Mouse (Mus musculus): ENCODE measurements around the gene Dll3. TPM values are rescaled to one million over a fixed set of nuclear protein-coding genes. Genes with fewer than 3 reads are reported as not detected.

Gene Dll3
- polyA plus RNA-seq (2015; fragmentation: Nextera tagmentation; extraction: Ambion mirVana) = 5.7 and 6.0 TPM in 2 replicates

DNA sequence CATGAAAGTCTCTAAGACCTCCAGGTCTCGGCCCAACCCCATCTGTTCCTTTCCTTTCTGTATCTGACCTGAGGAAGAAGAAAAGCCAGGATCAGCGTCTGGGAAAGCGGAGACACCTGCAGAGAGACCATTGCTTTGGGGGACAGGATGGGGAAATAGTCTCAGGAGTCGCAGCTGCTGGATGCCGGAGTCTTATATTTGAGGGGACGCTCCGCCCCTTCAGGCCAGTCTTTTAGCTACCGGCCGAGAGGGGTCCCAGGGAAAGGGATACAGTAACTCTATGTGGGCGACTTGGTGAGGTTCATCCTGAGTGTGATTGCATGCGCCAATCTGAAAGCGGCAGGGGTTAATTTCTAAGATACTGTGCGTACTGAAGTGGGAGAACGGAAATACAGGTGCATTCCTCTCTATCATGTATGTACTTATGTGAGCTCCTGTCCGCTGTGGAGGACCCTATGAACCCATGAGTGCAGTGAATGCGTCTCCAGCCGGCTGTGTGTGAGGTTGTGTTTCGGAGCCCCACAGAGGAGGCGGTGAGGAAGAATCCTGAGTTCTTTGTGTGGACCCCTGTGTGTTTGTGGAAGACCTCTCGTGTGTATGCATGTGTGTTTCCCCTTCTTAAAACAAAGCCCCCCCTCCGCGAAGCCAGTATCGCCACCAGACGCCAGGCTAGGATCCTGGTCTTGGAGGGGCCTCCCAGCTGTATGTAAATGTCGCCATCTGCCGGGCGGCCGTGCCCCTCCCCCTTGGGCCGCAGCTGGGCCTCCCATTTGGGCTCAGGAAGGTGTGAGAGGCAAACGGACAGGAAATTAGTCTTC, at the start of gene Dll3:
Gene Dll3 (minus strand): TSS at position 623 of the 818 bp plus-strand sequence.
- H3K9ac ChIP-seq = peak within 1 kb of the TSS; percentile 26; the same call in 1 of the 2 replicates
- WGBS = 1% methylated on average over 30 of the region's 30 CpGs
- H3K9me3 ChIP-seq = no peaks in the 10 kb centered on the region
- H3K4me2 ChIP-seq (replicated peaks) = peak within 1 kb of the TSS; percentile 59
- peaks cover 13% of the 10 kb centered on the region for H3K4me1 ChIP-seq (replicated peaks)
- peaks cover 17% of the 10 kb centered on the region for H3K36me3 ChIP-seq
- peak; percentile 65 for ATAC-seq
- H3K4me3 ChIP-seq (replicated peaks) = peak within 1 kb of the TSS; percentile 25
- H3K27ac ChIP-seq = no peak within 1 kb of the TSS
- peaks cover 40% of the 10 kb centered on the region for H3K27me3 ChIP-seq (replicated peaks)

DNA sequence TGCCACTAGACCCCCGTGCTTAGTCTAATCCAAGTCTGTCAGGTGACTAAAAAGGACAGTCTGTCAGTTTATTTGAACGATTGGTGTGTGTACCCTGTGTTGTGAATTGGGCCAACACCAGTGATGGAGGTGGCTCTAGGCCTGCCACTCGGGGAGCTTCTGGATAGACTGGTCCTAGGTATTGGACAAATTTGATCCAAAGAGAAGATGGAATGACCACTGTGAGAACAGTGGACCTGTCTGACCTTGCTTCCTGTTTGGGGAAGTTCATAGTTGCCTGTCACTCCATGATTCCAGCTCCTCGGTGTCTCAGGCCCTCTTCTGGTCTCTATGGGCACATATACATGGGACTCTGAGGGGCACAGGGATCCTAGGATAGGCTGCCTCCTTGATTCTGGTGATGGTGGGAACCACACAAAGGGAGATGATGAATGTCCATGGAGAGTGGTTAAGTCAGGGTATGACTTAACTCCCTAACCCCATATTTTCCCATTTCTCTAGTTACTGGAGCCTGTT, 49.7 kb upstream of the Dll3 start:
- peaks cover 12% of the 10 kb centered on the region for H3K4me1 ChIP-seq (replicated peaks)
- 38% methylated on average over 4 of the region's 4 CpGs for WGBS
- H3K27me3 ChIP-seq (replicated peaks) = no peaks in the 10 kb centered on the region
- no peak for ATAC-seq
- peak overlapping the region; percentile 97 for H3K9ac ChIP-seq
- peak overlapping the region; percentile 71 for H3K4me2 ChIP-seq (replicated peaks)
- peaks cover 21% of the 10 kb centered on the region for H3K36me3 ChIP-seq
- H3K27ac ChIP-seq = no peak overlapping the region
- H3K9me3 ChIP-seq = no peaks in the 10 kb centered on the region
- peak overlapping the region; percentile 83 for H3K4me3 ChIP-seq (replicated peaks)

DNA sequence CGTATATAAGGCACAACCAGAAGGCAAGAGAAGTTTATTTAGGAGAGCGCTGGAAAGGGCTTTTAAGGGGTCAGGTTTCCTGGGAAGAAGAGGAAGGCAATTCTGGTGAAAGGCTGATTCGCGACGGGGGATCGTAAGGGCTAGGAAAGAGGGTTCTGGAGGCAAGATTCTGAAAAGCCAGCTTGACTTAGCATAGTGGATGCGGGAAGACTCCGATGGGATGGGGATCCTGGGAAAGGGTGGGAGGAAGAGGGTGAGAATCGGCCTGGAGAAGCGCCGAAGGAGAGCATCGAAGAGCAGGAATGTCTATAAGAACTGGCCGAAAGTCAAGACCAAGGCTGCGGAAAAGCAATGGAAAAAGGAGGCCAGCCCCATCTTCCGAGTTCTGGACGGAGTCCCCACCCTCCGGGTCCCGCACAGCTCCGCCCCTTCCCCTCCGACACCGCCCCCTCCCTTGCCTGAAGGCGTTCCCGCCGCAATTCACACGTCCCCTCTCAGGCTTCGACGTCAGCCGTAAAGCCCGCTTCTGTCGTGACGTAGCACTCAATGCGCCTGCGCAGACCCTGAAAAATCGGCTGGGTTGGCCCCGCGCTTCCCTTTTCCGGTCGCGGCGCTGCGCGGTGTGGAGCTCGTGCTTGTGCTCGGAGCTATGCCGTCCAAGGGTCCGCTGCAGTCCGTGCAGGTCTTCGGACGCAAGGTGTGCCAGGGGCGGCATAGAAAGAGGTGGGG, 48.3 kb upstream of the Dll3 start, which contains the start of gene Rps16:
Gene Rps16 (plus strand): TSS at position 498 of the 729 bp plus-strand sequence.
- H3K9me3 ChIP-seq = no peaks in the 10 kb centered on the region
- H3K27me3 ChIP-seq (replicated peaks) = no peaks in the 10 kb centered on the region
- under 1% methylated on average over 50 of the region's 50 CpGs for WGBS

DNA sequence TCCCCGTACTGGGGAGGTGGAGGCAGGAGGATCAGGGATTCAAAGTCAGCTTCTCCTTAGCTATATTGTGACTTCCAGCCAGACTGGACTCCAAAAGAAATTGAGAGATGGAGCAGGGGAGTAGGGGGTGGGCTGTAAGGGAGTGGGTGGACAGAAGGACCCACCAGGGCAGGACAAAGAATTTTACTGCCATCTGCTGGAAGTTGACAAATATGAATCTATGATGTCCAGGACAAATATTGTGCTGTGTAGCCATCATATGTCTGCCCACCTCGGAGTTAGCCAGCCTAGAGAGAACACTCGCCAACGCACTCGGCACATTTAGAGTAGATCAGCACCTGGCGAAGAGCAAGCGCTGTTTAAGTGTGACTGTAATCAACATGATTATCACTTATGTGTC, 46.6 kb upstream of the Dll3 start:
- H3K4me3 ChIP-seq (replicated peaks) = no peak overlapping the region
- peaks cover 16% of the 10 kb centered on the region for H3K36me3 ChIP-seq
- H3K27ac ChIP-seq = no peak overlapping the region
- ATAC-seq = no peak
- no peaks in the 10 kb centered on the region for H3K27me3 ChIP-seq (replicated peaks)
- WGBS = 84% methylated on average over 7 of the region's 7 CpGs
- H3K4me1 ChIP-seq (replicated peaks) = peaks cover 10% of the 10 kb centered on the region
- H3K9me3 ChIP-seq = no peaks in the 10 kb centered on the region
- H3K9ac ChIP-seq = no peak overlapping the region
- no peak overlapping the region for H3K4me2 ChIP-seq (replicated peaks)

More for the DNA sequence above, 48.3 kb upstream of the Dll3 start, which contains the start of gene Rps16:
- peak within 1 kb of the TSS; percentile 77 for H3K4me2 ChIP-seq (replicated peaks)
- H3K4me1 ChIP-seq (replicated peaks) = peaks cover 10% of the 10 kb centered on the region
- H3K27ac ChIP-seq = peak within 1 kb of the TSS; percentile 95
- H3K9ac ChIP-seq = peak within 1 kb of the TSS; percentile 97
- peaks cover 21% of the 10 kb centered on the region for H3K36me3 ChIP-seq
- ATAC-seq = peak; percentile 95
- peak within 1 kb of the TSS; percentile 83 for H3K4me3 ChIP-seq (replicated peaks)

DNA sequence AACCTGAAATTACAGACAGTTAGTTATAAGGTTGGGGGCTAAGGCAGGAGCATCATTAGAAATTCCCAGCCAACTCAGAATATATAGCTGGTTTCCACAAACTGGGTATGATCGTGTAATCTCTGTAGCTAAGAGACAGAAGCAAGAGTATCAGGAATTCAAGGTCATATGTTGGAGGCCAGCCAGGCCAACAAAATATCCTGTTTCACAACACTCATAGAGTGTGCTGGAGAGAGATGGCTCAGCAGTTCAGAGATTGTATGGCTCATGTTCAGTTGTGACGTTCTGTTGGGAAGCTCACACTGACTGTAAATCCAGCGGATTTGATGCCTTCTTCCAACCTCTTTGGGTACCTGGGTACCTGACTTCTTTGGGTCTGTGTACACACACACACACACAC, 45.7 kb upstream of the Dll3 start:
- H3K9me3 ChIP-seq = no peaks in the 10 kb centered on the region
- WGBS = 55% methylated on average over 3 of the region's 3 CpGs

DNA sequence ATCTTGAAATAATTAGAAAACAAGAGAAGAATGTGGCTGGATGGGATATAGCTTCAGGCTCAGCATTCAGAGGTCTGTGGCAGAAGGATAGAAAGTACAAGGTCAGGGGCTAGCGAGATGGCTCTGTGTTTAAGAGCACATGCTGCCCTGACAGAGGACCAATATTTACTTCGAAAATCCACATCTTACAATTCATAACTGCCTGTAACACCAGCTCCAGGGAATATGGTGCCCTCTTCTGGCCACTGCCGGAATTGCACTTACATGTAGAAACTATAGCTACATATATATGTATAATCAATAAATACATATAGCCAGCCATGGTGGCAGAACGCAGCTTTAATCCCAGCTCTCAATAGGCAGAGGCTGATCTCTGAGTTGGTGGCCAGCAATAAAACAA, 42.6 kb upstream of the Dll3 start:
- no peak overlapping the region for H3K9ac ChIP-seq
- WGBS = 3% methylated on average over 4 of the region's 4 CpGs
- no peaks in the 10 kb centered on the region for H3K36me3 ChIP-seq
- no peak overlapping the region for H3K4me2 ChIP-seq (replicated peaks)
- ATAC-seq = no peak
- H3K4me1 ChIP-seq (replicated peaks) = peaks cover 4% of the 10 kb centered on the region
- no peaks in the 10 kb centered on the region for H3K9me3 ChIP-seq
- H3K27ac ChIP-seq = no peak overlapping the region
- no peaks in the 10 kb centered on the region for H3K27me3 ChIP-seq (replicated peaks)
- no peak overlapping the region for H3K4me3 ChIP-seq (replicated peaks)

More for the DNA sequence above, 45.7 kb upstream of the Dll3 start:
- Histone ChIP-seq H3K36me3 (peaks cover 8% of the 10 kb centered on the region), H3K4me2 (replicated peaks) (no peak overlapping the region), H3K4me3 (replicated peaks) (no peak overlapping the region), H3K27me3 (replicated peaks) (no peaks in the 10 kb centered on the region), H3K27ac (no peak overlapping the region), H3K9ac (no peak overlapping the region), H3K4me1 (replicated peaks) (peaks cover 10% of the 10 kb centered on the region)
- no peak for ATAC-seq

DNA sequence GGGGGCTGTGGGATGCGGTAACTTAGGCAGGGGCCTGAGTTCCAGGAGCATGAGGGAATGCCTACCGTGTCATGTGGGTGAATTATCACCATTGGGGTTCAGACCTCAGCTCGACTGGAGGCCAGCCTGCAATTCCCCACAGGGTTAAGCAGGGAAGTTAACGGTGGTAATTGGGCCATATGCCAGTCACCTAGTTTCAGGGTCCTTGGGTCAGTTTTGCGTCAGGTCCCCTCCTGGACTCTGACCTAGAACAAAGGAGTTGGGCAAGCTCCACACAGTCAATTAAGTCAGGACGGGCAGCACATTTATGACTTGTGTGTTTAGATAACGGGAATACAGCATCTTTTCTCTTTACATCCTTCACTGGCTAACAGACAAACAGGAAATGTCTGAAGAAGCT, 39.3 kb upstream of the Dll3 start:
- no peak overlapping the region for H3K4me2 ChIP-seq (replicated peaks)
- 12% methylated on average over 7 of the region's 7 CpGs for WGBS
- peak; percentile 20; the same call in 1 of the 2 replicates for ATAC-seq

DNA sequence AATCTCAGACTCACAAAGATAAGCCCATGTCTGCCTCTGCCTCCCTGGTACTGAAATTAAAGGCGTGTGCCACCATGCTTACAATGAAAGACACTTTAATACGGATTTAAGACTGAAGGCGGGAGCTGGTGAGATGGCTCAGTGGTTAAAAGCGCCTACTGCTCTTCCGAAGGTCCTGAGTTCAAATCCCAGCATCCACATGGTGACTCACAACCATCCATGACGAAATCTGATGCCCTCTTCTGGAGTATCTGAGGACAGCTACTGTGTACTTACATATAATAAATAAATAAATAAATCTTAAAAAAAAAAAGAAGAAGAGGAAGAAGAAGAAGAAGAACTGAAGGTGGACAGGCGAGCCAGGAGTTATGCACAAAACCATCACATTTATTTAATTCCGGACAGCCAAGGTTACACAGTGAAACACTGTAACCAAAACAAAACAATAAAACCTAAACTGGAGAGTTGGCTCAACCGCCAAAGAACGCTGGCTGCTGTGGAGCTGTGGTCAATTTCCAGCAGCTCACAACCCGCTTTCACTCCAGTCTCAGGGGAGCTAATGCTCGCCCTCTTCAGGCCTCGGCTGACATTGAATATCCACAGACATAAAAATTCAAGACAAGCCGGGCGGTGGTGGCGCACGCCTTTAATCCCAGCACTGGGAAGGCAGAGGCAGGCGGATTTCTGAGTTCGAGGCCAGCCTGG, 37.3 kb upstream of the Dll3 start:
- H3K27me3 ChIP-seq (replicated peaks) = no peaks in the 10 kb centered on the region
- peak overlapping the region; percentile 58 for H3K4me2 ChIP-seq (replicated peaks)
- no peaks in the 10 kb centered on the region for H3K9me3 ChIP-seq
- peak overlapping the region; percentile 79 for H3K27ac ChIP-seq
- H3K4me1 ChIP-seq (replicated peaks) = peaks cover 10% of the 10 kb centered on the region
- peak overlapping the region; percentile 95 for H3K4me3 ChIP-seq (replicated peaks)
- 76% methylated on average over 19 of the region's 19 CpGs for WGBS
- H3K9ac ChIP-seq = no peak overlapping the region
- ATAC-seq = no peak
- no peaks in the 10 kb centered on the region for H3K36me3 ChIP-seq

More for the DNA sequence above, 39.3 kb upstream of the Dll3 start:
- Histone ChIP-seq H3K9me3 (no peaks in the 10 kb centered on the region), H3K27ac (no peak overlapping the region), H3K9ac (no peak overlapping the region), H3K4me3 (replicated peaks) (no peak overlapping the region), H3K27me3 (replicated peaks) (no peaks in the 10 kb centered on the region), H3K4me1 (replicated peaks) (peaks cover 10% of the 10 kb centered on the region), H3K36me3 (no peaks in the 10 kb centered on the region)

DNA sequence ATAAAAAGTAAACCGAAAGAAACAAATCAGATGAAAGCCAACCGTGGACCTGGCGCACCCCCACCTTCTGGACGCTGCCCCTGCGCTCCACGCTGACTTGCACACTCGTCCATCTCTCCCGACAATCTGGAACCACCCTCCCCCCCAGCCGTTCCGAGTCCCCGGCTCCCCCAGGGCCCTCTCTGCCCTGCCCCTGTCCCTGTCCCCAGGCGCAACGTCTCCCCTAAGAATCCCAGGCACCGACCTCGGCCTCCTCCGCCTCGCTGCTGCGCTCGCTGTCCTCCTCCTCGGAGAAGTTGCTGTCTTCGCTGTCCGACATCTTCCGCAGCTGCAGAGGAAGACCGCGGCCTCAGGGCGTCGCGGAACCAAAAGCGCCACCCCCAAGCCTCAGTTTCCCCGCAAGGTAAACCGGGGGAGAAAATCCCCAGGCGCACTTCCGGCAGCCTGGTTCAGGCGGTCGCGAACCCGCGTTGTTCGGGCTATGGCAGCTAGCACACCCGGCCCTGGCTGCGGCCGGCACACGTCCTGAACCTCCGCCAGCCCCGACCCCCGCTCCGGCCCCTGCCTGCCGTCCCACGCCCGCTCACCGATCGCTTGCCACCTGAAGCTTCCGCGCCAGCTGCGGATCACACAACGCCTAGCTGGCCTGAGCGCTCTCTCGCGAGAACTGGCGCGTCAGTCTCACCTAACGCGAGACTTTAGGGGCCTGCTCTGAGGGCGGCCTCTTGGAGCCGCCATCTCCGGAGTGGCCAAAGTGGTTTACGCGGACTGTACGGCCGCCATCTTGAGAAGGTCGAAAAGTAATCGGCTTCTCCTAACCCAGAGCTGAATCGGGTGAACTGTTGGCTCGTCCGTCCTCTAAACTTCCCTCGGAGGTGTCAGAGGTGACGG, 36.3 kb upstream of the Dll3 start, which contains the start of gene Supt5:
Gene Supt5 (minus strand): TSS at position 639 of the 891 bp plus-strand sequence.
- H3K4me2 ChIP-seq (replicated peaks) = peak within 1 kb of the TSS; percentile 72
- no peaks in the 10 kb centered on the region for H3K9me3 ChIP-seq
- H3K36me3 ChIP-seq = no peaks in the 10 kb centered on the region
- peak within 1 kb of the TSS; percentile 95 for H3K4me3 ChIP-seq (replicated peaks)
- no peaks in the 10 kb centered on the region for H3K27me3 ChIP-seq (replicated peaks)
- peak; percentile 99 for ATAC-seq
- H3K27ac ChIP-seq = peak within 1 kb of the TSS; percentile 79
- H3K9ac ChIP-seq = peak within 1 kb of the TSS; percentile 93
- under 1% methylated on average over 77 of the region's 77 CpGs for WGBS
- peaks cover 10% of the 10 kb centered on the region for H3K4me1 ChIP-seq (replicated peaks)

DNA sequence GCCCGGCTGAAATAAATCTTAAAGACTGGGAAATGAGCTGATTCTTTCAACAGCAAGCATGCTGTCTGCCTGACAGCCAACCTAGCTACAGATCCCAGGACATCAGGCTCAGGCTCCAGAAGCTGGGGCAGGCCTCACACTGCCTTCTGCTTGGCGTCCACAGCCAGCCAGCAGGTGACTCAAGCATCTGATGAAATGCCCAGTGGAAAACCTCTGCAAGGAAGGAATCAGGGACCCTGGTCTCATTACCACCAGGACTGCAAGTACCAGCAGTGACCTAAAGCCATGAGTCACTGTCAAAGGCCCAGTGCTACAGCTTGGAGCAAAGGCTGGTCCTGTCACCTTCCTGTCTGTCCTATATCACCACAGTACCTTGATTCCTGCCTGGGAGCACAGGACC, 33.4 kb upstream of the Dll3 start:
- Histone ChIP-seq H3K4me1 (replicated peaks) (peaks cover 7% of the 10 kb centered on the region; the same call in 1 of the 2 replicates), H3K27ac (no peak overlapping the region), H3K36me3 (peaks cover 4% of the 10 kb centered on the region; the same call in 1 of the 2 replicates), H3K4me2 (replicated peaks) (no peak overlapping the region), H3K9me3 (no peaks in the 10 kb centered on the region), H3K9ac (no peak overlapping the region), H3K27me3 (replicated peaks) (no peaks in the 10 kb centered on the region), H3K4me3 (replicated peaks) (no peak overlapping the region)
- ATAC-seq = no peak
- 84% methylated on average over 2 of the region's 2 CpGs for WGBS

DNA sequence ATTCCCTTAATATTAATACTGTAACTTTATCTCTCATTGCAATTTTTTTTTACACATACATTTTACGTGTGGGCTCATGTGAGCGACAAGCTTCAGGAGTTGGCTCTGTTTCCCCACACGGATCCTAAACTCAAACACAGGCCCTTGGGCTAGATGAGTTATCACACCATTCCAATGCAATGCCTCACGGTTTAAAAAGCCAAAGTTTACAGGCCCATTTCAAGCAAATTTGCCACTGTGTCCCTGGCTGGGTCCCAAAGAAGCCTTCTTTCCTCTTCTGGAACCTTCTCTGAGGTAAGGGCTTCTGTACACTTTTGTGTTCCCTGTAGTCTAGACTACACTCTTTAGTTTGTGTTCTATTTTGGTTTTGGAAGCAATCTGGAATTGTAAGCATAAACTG, 32.5 kb upstream of the Dll3 start:
- H3K36me3 ChIP-seq = peaks cover 12% of the 10 kb centered on the region
- no peaks in the 10 kb centered on the region for H3K9me3 ChIP-seq
- no peak for ATAC-seq
- H3K9ac ChIP-seq = no peak overlapping the region
- no peak overlapping the region for H3K27ac ChIP-seq
- no peak overlapping the region for H3K4me2 ChIP-seq (replicated peaks)
- H3K27me3 ChIP-seq (replicated peaks) = no peaks in the 10 kb centered on the region
- no peak overlapping the region for H3K4me3 ChIP-seq (replicated peaks)
- WGBS = 86% methylated on average over 4 of the region's 4 CpGs
- peaks cover 7% of the 10 kb centered on the region; the same call in 1 of the 2 replicates for H3K4me1 ChIP-seq (replicated peaks)
